Mouse (Mus musculus) embryonic facial prominence, embryonic 11.5 days (tissue): ENCODE data around the gene Capzb. TPM values are rescaled to one million over a fixed set of nuclear protein-coding genes. Genes with fewer than 3 reads are reported as not detected.
A peak's percentile ranks its signal among the peaks of the same experiment; 100 is the strongest.

Source experiments
- ATAC-seq: fragments of 200-750 bp; cut with Nextera tagmentation; replicated peaks from 2 replicates; pipeline ENCODE4 v1.8.0; 2017; ENCODE audit warnings: low read depth; ENCODE audit not compliant: insufficient number of reproducible peaks, low FRiP score, low TSS enrichment
- DNase-seq: peaks from one replicate; pipeline ENCODE4 v3.0.0-alpha.2; 2015; ENCODE audit warnings: low spot score
- H3K27ac ChIP-seq: fragments of 300-500 bp; sonication (generic); replicated peaks from 2 replicates; pipeline ENCODE4 v1.5.1; 2014; ENCODE audit warnings: mild to moderate bottlenecking, low read depth, low read length, control low read depth
- H3K27me3 ChIP-seq: fragments of 300-500 bp; sonication (generic); 2 replicates; pipeline ENCODE4 v1.6.1; 2014; ENCODE audit warnings: mild to moderate bottlenecking, low read length, moderate library complexity, mixed read lengths; ENCODE audit not compliant: control insufficient read depth, insufficient read depth
- H3K36me3 ChIP-seq: fragments of 300-500 bp; sonication (generic); replicated peaks from 2 replicates; pipeline ENCODE4 v1.6.1; 2014; ENCODE audit warnings: low read depth, mild to moderate bottlenecking, low read length, moderate library complexity, mixed read lengths; ENCODE audit not compliant: control insufficient read depth, insufficient read depth
- H3K4me1 ChIP-seq: fragments of 300-500 bp; sonication (generic); 2 replicates; pipeline ENCODE4 v1.6.1; 2014; ENCODE audit warnings: low read length, mixed read lengths; ENCODE audit not compliant: control insufficient read depth, insufficient read depth
- H3K4me2 ChIP-seq: fragments of 300-500 bp; sonication (generic); 2 replicates; pipeline ENCODE4 v1.6.1; 2014; ENCODE audit warnings: low read depth, mild to moderate bottlenecking, control low read depth, low read length, moderate library complexity
- H3K4me3 ChIP-seq: fragments of 300-500 bp; sonication (generic); 2 replicates; pipeline ENCODE4 v1.5.1; 2014; ENCODE audit warnings: low read depth, low read length, control low read depth
- H3K9ac ChIP-seq: fragments of 300-500 bp; sonication (generic); replicated peaks from 2 replicates; pipeline ENCODE4 v1.6.1; 2014; ENCODE audit warnings: mild to moderate bottlenecking, control low read depth, low read length
- H3K9me3 ChIP-seq: fragments of 300-500 bp; sonication (generic); replicated peaks from 2 replicates; pipeline ENCODE4 v1.6.1; 2016; ENCODE audit warnings: mild to moderate bottlenecking, low read length, inconsistent platforms, mixed read lengths; ENCODE audit not compliant: control insufficient read depth
- WGBS: fragments of 180-500 bp; shearing (Covaris S2); extraction: QIAGEN DNeasy Blood & Tissue Kit; methylation state at CpG from one replicate; pipeline ENCODE4 v1.1.7; 2014; 5-methylcytosine and 5-hydroxymethylcytosine counted together
- polyA plus RNA-seq: library from polyadenylated mRNA; unstranded; fragments of >200 nt; fragmentation: Nextera tagmentation; extraction: Ambion mirVana; gene quantifications from 2 replicates; pipeline ENCODE4 v1.2.1, GENCODE M21; 2014

Capzb gene
- polyA plus RNA-seq, 1 experiment from 2014 or later: 314 TPM

DNA sequence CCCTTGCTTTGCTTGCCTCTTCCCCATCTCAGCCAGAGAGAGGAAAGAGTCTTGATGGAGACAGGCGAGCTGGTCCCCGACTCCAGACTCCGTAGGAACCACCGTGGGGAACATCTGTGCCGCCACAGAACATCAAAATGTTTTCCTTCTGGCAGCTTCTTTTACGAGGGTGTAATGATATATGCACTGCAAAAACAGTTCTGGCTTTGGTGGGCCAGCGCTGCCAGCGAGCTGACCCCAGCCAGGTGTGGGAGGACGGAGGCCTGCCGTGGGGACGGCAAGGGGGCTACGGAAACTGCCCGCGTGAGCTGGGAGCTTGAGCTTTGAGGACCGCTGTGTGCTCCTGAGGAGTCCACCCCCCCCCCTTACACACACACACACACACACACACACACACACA, 92.2 kb downstream of the Capzb start:
- Histone ChIP-seq H3K27me3 (no peaks in the 10 kb centered on the region), H3K4me1 (no peaks in the 10 kb centered on the region), H3K36me3 (peaks cover 12% of the 10 kb centered on the region), H3K9me3 (no peaks in the 10 kb centered on the region), H3K27ac (no peak overlapping the region), H3K4me3 (no peak overlapping the region), H3K9ac (no peak overlapping the region), H3K4me2 (no peak overlapping the region)
- DNase-seq (no peak), ATAC-seq (no peak)
- 82% methylated on average over 15 of the region's 15 CpGs for WGBS

DNA sequence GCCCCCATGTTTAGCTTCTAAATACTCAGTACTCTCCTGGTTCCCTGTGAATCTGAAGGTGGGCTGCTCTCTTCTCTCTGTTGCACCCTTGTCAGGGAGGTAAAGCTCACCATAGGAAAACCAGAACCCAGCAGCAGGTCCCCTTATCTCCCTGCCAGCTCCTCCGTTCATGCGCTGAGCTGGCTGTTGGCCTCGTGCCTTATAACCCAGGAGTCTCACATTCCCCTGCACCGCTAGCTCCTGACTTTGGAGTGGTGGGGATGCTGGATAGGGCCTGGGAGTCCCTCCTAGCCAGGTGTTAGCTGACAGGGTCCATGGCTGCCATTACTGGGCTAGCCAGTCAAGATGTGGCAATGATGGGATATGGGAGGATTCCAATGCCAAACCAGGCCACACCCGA, 93.5 kb downstream of the Capzb start:
- no peak for DNase-seq
- Histone ChIP-seq H3K4me3 (no peak overlapping the region), H3K27ac (peak overlapping the region; percentile 41; the same call in 1 of the 2 replicates), H3K9me3 (no peaks in the 10 kb centered on the region), H3K4me2 (no peak overlapping the region), H3K36me3 (peaks cover 12% of the 10 kb centered on the region), H3K9ac (no peak overlapping the region), H3K4me1 (no peaks in the 10 kb centered on the region), H3K27me3 (no peaks in the 10 kb centered on the region)
- no peak for ATAC-seq
- 92% methylated on average over 5 of the region's 5 CpGs for WGBS

DNA sequence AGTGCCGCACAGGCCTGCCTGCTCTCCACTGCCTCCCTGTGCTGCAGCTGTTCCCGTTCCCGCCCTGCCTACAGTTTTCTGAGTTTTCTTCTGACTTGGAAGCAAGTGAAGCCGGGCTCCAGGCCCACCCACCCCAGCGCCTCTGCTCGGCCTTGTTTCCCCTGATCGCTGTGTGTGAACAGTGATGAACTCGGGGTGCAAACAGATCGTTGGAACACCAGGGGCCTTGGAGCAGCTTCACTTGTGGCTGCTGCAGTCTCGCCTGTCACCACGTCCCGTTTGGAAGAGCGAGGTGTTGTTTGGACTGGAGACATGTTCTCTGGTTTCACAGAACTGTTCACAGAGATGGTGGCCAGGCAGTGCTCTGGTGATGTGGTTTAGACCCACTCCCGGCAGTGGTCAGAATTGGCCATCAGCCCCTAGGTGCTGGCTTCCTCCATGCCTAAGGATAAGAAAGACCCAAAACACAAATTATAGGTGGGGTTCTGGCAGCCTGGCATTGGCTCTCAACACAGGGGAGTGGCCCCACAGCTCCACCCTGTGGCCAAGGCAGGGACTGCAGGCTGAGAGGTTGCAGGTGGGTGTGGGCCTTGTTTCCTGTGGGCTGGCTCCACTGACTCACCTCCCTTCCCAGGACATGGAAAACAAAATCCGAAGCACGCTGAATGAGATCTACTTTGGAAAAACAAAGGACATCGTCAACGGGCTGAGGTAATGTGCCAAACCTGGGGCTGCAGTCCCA, 94.6 kb downstream of the Capzb start:
- no peak for ATAC-seq
- H3K4me2 ChIP-seq: no peak overlapping the region
- H3K4me3 ChIP-seq: no peak overlapping the region
- DNase-seq: peak; percentile 78
- no peaks in the 10 kb centered on the region for H3K9me3 ChIP-seq
- H3K9ac ChIP-seq: no peak overlapping the region
- 0 out of 2 replicates have a peak overlapping the region, but pooled peaks have one; percentile 47 for H3K27ac ChIP-seq
- H3K27me3 ChIP-seq: no peaks in the 10 kb centered on the region
- no peaks in the 10 kb centered on the region for H3K4me1 ChIP-seq
- 79% methylated on average over 18 of the region's 18 CpGs for WGBS
- peaks cover 7% of the 10 kb centered on the region for H3K36me3 ChIP-seq

DNA sequence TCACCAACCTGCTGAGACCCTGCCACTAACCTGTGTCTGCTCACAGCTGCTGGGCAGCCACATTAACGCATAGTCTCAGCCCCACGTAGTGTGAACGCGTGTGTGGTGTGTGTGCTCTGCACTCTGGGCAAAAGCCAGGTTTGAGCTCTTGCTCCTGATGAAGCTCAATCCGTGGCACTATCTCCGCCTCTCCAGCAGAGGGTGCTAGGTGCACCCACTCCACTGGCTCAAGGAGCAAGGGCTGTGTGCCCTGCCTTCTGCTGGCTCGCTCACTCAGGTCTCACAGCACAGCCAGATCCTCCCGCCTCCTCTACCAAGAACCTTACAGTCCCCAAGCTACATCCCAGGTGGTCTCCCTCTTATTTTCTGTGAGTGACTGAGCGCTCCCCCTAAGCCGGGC, 96.3 kb downstream of the Capzb start:
- no peak overlapping the region for H3K4me3 ChIP-seq
- peak overlapping the region; percentile 10; the same call in 1 of the 2 replicates for H3K27ac ChIP-seq
- peak; percentile 49; the same call in 1 of the 2 replicates for ATAC-seq

DNA sequence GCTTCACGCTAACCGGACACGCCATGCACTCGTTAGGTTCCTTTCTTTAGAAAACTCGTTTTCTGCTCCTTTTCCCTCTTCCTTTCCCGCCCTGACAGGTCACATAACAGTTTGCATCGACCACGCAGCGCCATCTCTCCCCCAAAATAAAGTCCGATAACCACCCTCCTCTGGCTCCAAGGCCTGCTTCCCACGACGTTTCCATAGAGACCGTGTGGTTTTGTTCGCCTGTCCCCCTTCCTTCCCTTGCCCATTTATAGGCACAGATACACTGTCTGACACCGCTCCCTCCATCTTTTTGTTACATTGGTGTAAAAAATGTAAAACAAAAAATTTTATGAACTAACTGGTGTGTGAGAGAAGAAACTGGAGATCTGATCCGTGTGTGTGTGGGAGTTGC, 98.4 kb downstream of the Capzb start:
- DNase-seq (no peak), ATAC-seq (no peak)
- H3K9me3 ChIP-seq: no peaks in the 10 kb centered on the region
- H3K4me1 ChIP-seq: no peaks in the 10 kb centered on the region
- no peak overlapping the region for H3K27ac ChIP-seq
- no peak overlapping the region for H3K4me3 ChIP-seq
- WGBS: 89% methylated on average over 16 of the region's 16 CpGs
- peaks cover 4% of the 10 kb centered on the region for H3K36me3 ChIP-seq
- no peak overlapping the region for H3K4me2 ChIP-seq
- no peaks in the 10 kb centered on the region for H3K27me3 ChIP-seq
- no peak overlapping the region for H3K9ac ChIP-seq

More for the DNA sequence above, 96.3 kb downstream of the Capzb start:
- no peak overlapping the region for H3K9ac ChIP-seq
- WGBS: 54% methylated on average over 10 of the region's 10 CpGs
- no peaks in the 10 kb centered on the region for H3K27me3 ChIP-seq
- H3K4me1 ChIP-seq: no peaks in the 10 kb centered on the region
- peak; percentile 73 for DNase-seq
- no peaks in the 10 kb centered on the region for H3K9me3 ChIP-seq
- peaks cover 4% of the 10 kb centered on the region for H3K36me3 ChIP-seq
- H3K4me2 ChIP-seq: no peak overlapping the region

DNA sequence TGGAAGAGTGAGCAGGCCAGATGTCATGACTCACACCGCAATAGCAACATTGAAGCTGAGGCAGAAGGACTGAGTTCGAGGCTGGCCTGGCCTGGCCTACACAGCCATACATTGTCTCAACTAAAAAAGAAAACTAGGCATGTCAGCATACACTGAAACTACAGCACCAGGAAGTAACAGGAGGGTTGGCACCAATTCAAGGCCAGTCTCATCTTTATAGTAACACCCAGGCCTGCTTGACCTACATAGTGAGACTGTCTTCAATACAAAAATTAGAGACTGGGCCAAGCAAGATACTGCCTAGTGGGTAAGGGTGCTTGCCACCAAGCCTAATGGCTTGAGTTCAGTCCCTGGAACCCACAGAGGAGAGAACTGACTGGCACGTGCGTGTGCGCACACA, 99.3 kb downstream of the Capzb start:
- H3K36me3 ChIP-seq: peaks cover 4% of the 10 kb centered on the region

DNA sequence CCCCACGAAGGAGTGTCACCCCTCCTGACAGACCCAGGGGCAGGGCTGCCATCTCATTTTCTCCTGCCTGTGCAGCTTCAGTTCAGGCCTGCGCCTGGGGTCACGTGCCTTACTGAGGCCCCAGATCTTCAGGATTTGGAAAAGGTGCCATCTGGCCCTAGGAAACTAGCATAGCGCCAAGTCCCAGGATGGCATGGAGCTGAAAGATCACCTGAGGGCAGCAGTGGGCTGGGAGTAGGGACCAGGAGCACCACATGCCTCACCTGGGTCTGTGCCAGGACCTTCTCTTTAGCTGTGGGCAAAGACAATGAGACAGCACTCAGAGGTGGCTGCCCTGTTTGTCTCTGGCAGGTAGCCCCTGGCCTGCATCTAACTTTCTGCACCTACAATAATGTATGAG, 104.9 kb downstream of the Capzb start:
- Histone ChIP-seq H3K36me3 (no peaks in the 10 kb centered on the region; the same call in 1 of the 2 replicates), H3K9ac (no peak overlapping the region), H3K27ac (no peak overlapping the region), H3K4me3 (no peak overlapping the region), H3K27me3 (no peaks in the 10 kb centered on the region), H3K4me2 (no peak overlapping the region), H3K9me3 (no peaks in the 10 kb centered on the region), H3K4me1 (no peaks in the 10 kb centered on the region)
- DNase-seq (no peak), ATAC-seq (no peak)
- 80% methylated on average over 4 of the region's 4 CpGs for WGBS

More for the DNA sequence above, 99.3 kb downstream of the Capzb start:
- H3K4me1 ChIP-seq: no peaks in the 10 kb centered on the region
- H3K9ac ChIP-seq: no peak overlapping the region
- ATAC-seq (no peak), DNase-seq (no peak)
- H3K4me2 ChIP-seq: no peak overlapping the region
- 95% methylated on average over 5 of the region's 5 CpGs for WGBS
- H3K4me3 ChIP-seq: no peak overlapping the region
- no peaks in the 10 kb centered on the region for H3K27me3 ChIP-seq
- H3K27ac ChIP-seq: no peak overlapping the region
- no peaks in the 10 kb centered on the region for H3K9me3 ChIP-seq

DNA sequence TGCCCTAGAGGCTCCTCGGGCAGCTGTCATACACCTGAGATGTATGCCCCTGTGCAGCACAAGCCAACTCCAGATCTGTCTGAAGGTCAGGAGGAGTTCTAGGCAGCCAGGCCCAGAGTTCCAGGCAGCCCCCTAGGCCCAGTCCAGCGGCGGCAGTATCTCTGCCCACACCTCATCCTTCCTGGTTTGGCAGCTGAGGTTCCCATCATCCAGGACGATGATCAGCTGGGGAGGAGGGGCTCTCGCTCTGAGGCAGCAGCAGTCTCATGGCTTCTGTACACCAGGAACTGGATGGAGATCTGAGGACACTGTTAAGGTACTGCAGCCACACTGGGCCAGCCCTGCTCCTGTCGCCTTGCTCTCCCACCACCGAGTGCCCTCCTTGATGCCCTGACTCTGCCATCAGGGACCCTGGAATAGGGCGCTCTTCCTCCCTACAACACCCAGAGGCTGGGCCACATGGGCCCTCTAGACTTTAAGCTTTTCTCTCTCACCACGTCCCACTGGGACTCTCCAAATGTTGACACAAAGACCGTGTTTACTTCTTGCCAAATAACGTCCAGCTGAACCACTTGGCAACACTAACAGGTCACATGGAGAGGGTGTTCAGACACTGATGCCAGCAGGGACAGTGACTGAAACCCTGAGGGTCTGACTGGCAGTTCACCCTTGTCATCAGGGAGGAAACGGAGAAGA, 106.1 kb downstream of the Capzb start:
- Histone ChIP-seq H3K9me3 (no peaks in the 10 kb centered on the region), H3K36me3 (no peaks in the 10 kb centered on the region; the same call in 1 of the 2 replicates), H3K9ac (no peak overlapping the region), H3K4me3 (no peak overlapping the region), H3K4me1 (no peaks in the 10 kb centered on the region), H3K27me3 (no peaks in the 10 kb centered on the region), H3K27ac (no peak overlapping the region), H3K4me2 (no peak overlapping the region)
- 85% methylated on average over 12 of the region's 12 CpGs for WGBS
- no peak for ATAC-seq
- DNase-seq: no peak
